Mouse (Mus musculus) CH12.LX (cell line): ENCODE measurements around the gene Olfr1513. TPM values are rescaled to one million over a fixed set of nuclear protein-coding genes. Genes with fewer than 3 reads are reported as not detected.

Experiments
- DNase-seq: peaks from one replicate; pipeline ENCODE4 v3.0.0-alpha.2; 2013; ENCODE audit errors: extremely low read depth
- H3K27ac ChIP-seq: 2 replicates; pipeline ENCODE4 v1.5.1; 2012; ENCODE audit warnings: low read depth, mild to moderate bottlenecking, control low read depth, moderate library complexity; ENCODE audit not compliant: insufficient read depth
- H3K27me3 ChIP-seq: replicated peaks from 2 replicates; pipeline ENCODE3; 2012; ENCODE audit warnings: inconsistent platforms
- H3K36me3 ChIP-seq, 2 experiments: replicated peaks in 1 of 2; 2 replicates each; pipeline versions ENCODE3 to v1.6.1; 2012; ENCODE audit warnings: inconsistent platforms in 1 of 2, low read length in 1 of 2, mild to moderate bottlenecking in 1 of 2, mixed read lengths in 1 of 2, moderate library complexity in 1 of 2; ENCODE audit not compliant: control insufficient read depth in 1 of 2, insufficient read depth in 1 of 2
- H3K4me1 ChIP-seq, 2 experiments: 2 replicates each; pipeline ENCODE4 v1.6.1; 2012; ENCODE audit warnings: inconsistent platforms in 1 of 2, moderate library complexity in 1 of 2; ENCODE audit not compliant: insufficient read depth in 2 of 2, control insufficient read depth in 1 of 2
- H3K4me2 ChIP-seq: 2 replicates; pipeline ENCODE4 v1.6.1; 2012; ENCODE audit warnings: low read depth, mild to moderate bottlenecking, control low read depth; ENCODE audit not compliant: poor library complexity, insufficient read depth, severe bottlenecking
- H3K4me3 ChIP-seq, 3 experiments: fragments of 150-350 bp in 1 of 3; sonication (generic) in 1 of 3; replicated peaks in 1 of 3; 2 replicates each; pipeline versions ENCODE3 to v1.5.1; 2011 to 2012; ENCODE audit warnings: low read depth in 2 of 3, low read length in 2 of 3, mild to moderate bottlenecking in 2 of 3, moderate library complexity in 2 of 3, control low read depth in 1 of 3, improper control_type of control experiment in 1 of 3, inconsistent platforms in 1 of 3, mixed read lengths in 1 of 3; ENCODE audit not compliant: poor library complexity in 1 of 3
- H3K79me2 ChIP-seq: replicated peaks from 2 replicates; pipeline ENCODE4 v1.6.1; 2012; ENCODE audit warnings: mild to moderate bottlenecking, moderate library complexity; ENCODE audit not compliant: control insufficient read depth, poor library complexity, insufficient read depth, severe bottlenecking; ENCODE audit errors: extremely low read depth
- H3K9ac ChIP-seq: 2 replicates; pipeline ENCODE4 v1.6.1; 2012; ENCODE audit warnings: low read depth, mild to moderate bottlenecking, control low read depth, moderate library complexity; ENCODE audit not compliant: insufficient read depth
- H3K9me3 ChIP-seq: replicated peaks from 2 replicates; pipeline ENCODE3; 2012; ENCODE audit warnings: low read length, inconsistent platforms, mixed read lengths
- ELF1 ChIP-seq: IDR thresholded peaks from 2 replicates; pipeline ENCODE4 v1.6.1; 2014; ENCODE audit warnings: low read depth, mild to moderate bottlenecking, inconsistent platforms, low read length, improper control_type of control experiment
- ETS1 ChIP-seq: conservative IDR thresholded peaks from 2 replicates; pipeline ENCODE4 v1.6.1; 2012; ENCODE audit warnings: low read depth, mild to moderate bottlenecking, inconsistent platforms, low read length, improper control_type of control experiment, moderate library complexity
- GABPA ChIP-seq: IDR thresholded peaks from 2 replicates; pipeline ENCODE4 v1.6.1; 2012; ENCODE audit warnings: low read depth, low read length, improper control_type of control experiment, inconsistent platforms; ENCODE audit not compliant: insufficient replicate concordance
- HCFC1 ChIP-seq: IDR thresholded peaks from 2 replicates; pipeline ENCODE4 v1.6.1; 2012; ENCODE audit warnings: low read depth, mild to moderate bottlenecking, inconsistent platforms, low read length, improper control_type of control experiment
- JUN ChIP-seq: IDR thresholded peaks from 2 replicates; pipeline ENCODE4 v1.6.1; 2011; ENCODE audit warnings: low read depth, mild to moderate bottlenecking, low read length, improper control_type of control experiment, moderate library complexity; ENCODE audit not compliant: insufficient read depth
- JUND ChIP-seq: conservative IDR thresholded peaks from 2 replicates; pipeline ENCODE4 v1.6.1; 2011; ENCODE audit warnings: low read depth, low read length, improper control_type of control experiment
- MAFK ChIP-seq: IDR thresholded peaks from 2 replicates; pipeline ENCODE4 v1.6.1; 2011; ENCODE audit warnings: low read length, improper control_type of control experiment; ENCODE audit not compliant: insufficient replicate concordance
- MAZ ChIP-seq: IDR thresholded peaks from 2 replicates; pipeline ENCODE4 v1.6.1; 2012; ENCODE audit warnings: low read depth, mild to moderate bottlenecking, inconsistent platforms, low read length, improper control_type of control experiment, moderate library complexity
- MEF2A ChIP-seq: IDR thresholded peaks from 2 replicates; pipeline ENCODE4 v1.6.1; 2014; ENCODE audit warnings: low read depth, mild to moderate bottlenecking, inconsistent platforms, low read length, improper control_type of control experiment, borderline replicate concordance
- MYC ChIP-seq: IDR thresholded peaks from 2 replicates; pipeline ENCODE4 v1.6.1; 2011; ENCODE audit warnings: low read depth, mild to moderate bottlenecking, improper control_type of control experiment, low read length
- NELFE ChIP-seq: IDR thresholded peaks from 2 replicates; pipeline ENCODE4 v1.6.1; 2011; ENCODE audit warnings: low read depth, low read length, improper control_type of control experiment
- NRF1 ChIP-seq: IDR thresholded peaks from 2 replicates; pipeline ENCODE4 v1.6.1; 2014; ENCODE audit warnings: low read depth, mild to moderate bottlenecking, inconsistent platforms, low read length, improper control_type of control experiment, moderate library complexity
- POLR2AphosphoS2 ChIP-seq: IDR thresholded peaks from 2 replicates; pipeline ENCODE4 v1.6.1; 2011; ENCODE audit warnings: low read depth, low read length, improper control_type of control experiment
- RAD21 ChIP-seq: IDR thresholded peaks from 2 replicates; pipeline ENCODE4 v1.6.1; 2011; ENCODE audit warnings: low read depth, mild to moderate bottlenecking, low read length, improper control_type of control experiment, moderate library complexity
- RCOR1 ChIP-seq: conservative IDR thresholded peaks from 2 replicates; pipeline ENCODE4 v1.6.1; 2012; ENCODE audit warnings: low read depth, mild to moderate bottlenecking, inconsistent platforms, low read length, improper control_type of control experiment
- SIN3A ChIP-seq: IDR thresholded peaks from 2 replicates; pipeline ENCODE4 v1.6.1; 2012; ENCODE audit warnings: low read length, improper control_type of control experiment, inconsistent platforms
- TBP ChIP-seq: conservative IDR thresholded peaks from 2 replicates; pipeline ENCODE4 v1.6.1; 2011; ENCODE audit warnings: low read depth, low read length, improper control_type of control experiment
- UBTF ChIP-seq: IDR thresholded peaks from 2 replicates; pipeline ENCODE4 v1.6.1; 2012; ENCODE audit warnings: low read depth, mild to moderate bottlenecking, inconsistent platforms, low read length, improper control_type of control experiment, moderate library complexity
- USF1 ChIP-seq: IDR thresholded peaks from 2 replicates; pipeline ENCODE4 v1.6.1; 2014; ENCODE audit warnings: low read depth, mild to moderate bottlenecking, inconsistent platforms, low read length, improper control_type of control experiment
- ZC3H11A ChIP-seq: IDR thresholded peaks from 2 replicates; pipeline ENCODE4 v1.6.1; 2012; ENCODE audit warnings: low read depth, mild to moderate bottlenecking, inconsistent platforms, low read length, improper control_type of control experiment
- ZNF384 ChIP-seq: IDR thresholded peaks from 2 replicates; pipeline ENCODE4 v1.6.1; 2012; ENCODE audit warnings: low read depth, low read length, improper control_type of control experiment, inconsistent platforms
- dilution Hi-C: fragments of 300-500 bp; cut with MboI; formaldehyde crosslinking; loops from 2 replicates; pipeline ENCODE4 v1.14.3; 2020; ENCODE audit warnings: low sequenced_read_pairs; ENCODE audit not compliant: extremely low pct_unique_long_range_greater_than_20kb, extremely low pct_ligation_motif_present
- in situ Hi-C: fragments of 300-500 bp; cut with MboI; formaldehyde crosslinking; loops from 3 replicates; pipeline ENCODE4 v1.14.3; 2019; ENCODE audit warnings: low sequenced_read_pairs, low pct_ligation_motif_present, low pct_unique_long_range_greater_than_20kb, mixed read lengths
- polyA plus RNA-seq: library from polyadenylated mRNA; unstranded; fragments of >175 nt; gene quantifications from 2 replicates; pipeline ENCODE4 v1.2.1, GENCODE M21; 2012; ENCODE audit warnings: low read depth; ENCODE audit not compliant: insufficient read length
- total RNA-seq, 2 experiments: library from RNA; depleted of rRNA; stranded (reverse); fragments of 300-350 nt in 1 of 2; fragments of >200 nt in 1 of 2; gene quantifications; 2 replicates each; pipeline ENCODE4 v1.2.3; 2012 to 2014

Olfr1513 gene
- total and polyA plus RNA-seq, 3 experiments, result not detected

DNA sequence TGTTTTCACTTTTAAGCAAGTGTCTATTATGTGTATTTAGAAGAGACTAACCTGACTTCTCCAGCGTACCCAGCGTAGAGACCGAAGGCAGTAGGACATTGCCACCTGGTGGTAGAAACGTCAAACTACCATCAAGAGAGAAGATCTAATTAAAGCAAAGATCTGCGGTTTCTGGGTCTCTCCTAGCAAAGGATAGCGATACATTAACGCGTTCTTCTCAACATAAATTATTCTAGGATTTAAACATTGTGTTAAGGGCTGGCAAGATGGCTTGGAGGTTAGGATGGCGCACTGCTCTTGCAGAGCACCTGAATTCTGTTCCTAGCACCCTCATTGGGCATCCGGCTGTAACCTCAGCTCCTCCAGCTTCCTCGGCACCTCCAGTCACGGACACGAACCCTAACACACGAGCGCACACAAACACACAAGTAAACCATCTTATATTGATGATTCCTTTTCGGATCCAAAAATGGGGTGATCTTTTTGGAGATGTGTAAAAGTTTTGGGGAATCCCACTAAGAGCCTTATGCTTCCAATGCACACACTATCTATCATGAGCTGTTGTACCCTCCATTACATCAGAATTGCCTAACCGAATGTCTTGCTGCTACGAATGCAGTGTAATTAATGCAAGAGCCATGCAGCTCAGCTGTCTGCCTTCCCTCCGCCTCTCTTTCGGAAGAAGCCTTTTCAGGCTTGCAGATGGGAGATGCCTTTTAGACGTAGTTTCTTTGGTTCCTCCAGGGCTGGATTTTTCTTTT, 17.3 kb downstream of the Olfr1513 start (continued):
- TF ChIP-seq NRF1, result no peak
- TF ChIP-seq MAFK, result no peak
- TF ChIP-seq POLR2AphosphoS2, result no peak
- TF ChIP-seq ZNF384, result no peak
- 0 out of 2 replicates have a peak, but pooled peaks have one; percentile 64 for TF ChIP-seq MYC
- TF ChIP-seq MEF2A, result no peak
- TF ChIP-seq JUND, result no peak; the same call in 1 of the 2 replicates
- no peak for TF ChIP-seq RCOR1

DNA sequence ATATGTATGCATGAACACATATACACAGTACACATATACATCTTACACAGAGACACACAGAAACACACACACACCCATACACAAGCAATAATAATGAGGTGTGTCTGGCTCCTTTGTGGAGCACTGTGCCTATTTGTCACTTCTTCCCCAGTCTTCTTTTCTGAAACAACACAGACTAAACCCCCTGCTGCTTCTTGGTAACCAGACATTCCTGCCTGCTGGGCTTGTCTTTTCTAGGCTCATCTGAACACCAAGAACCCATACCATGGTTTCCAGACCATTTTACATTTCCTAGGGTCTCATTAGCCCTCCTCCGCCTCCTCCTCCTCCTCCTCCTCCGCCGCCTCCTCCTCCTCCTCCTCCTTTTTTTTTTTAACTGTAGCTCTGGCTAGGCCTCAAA, 24.0 kb downstream of the Olfr1513 start:
- dilution Hi-C loops, result no loop called here
- TF ChIP-seq ETS1 (no peak), ZC3H11A (no peak), NELFE (no peak), TBP (no peak), MAZ (no peak), GABPA (no peak), USF1 (no peak), RCOR1 (no peak), ELF1 (no peak), SIN3A (no peak), HCFC1 (no peak), UBTF (no peak), RAD21 (no peak), JUN (no peak)
- H3K9me3 ChIP-seq, result no peaks in the 10 kb centered on the region
- H3K27ac ChIP-seq, result no peak overlapping the region
- no peaks in the 10 kb centered on the region for H3K79me2 ChIP-seq
- no peak overlapping the region for H3K9ac ChIP-seq
- DNase-seq, result no peak
- no peak overlapping the region for H3K4me2 ChIP-seq
- in situ Hi-C loops, result loop anchor here (10.0 to 25.0 kb wide), 3 partner anchors 137 to 420 kb away; partner anchors contain the start of genes Ndrg2, Rnase13, Supt16 and Tppp2
- H3K27me3 ChIP-seq, result peaks cover 4% of the 10 kb centered on the region
- peaks cover 2 to 5% of the 10 kb centered on the region in 2 experiments; a peak in 2 of 4 replicates for H3K4me1 ChIP-seq
- H3K36me3 ChIP-seq, result no peaks in the 10 kb centered on the region
- no peak overlapping the region for H3K4me3 ChIP-seq
